Mouse (Mus musculus) bone marrow macrophage, adult 2 months (primary cell): ENCODE measurements around the gene Ldlrap1.

Experiments used
- CTCF ChIP-seq: IDR thresholded peaks from 2 replicates; pipeline ENCODE4 v1.5.1; 2012; ENCODE audit warnings: low read depth, mild to moderate bottlenecking, low read length, moderate library complexity
- POLR2A ChIP-seq: IDR thresholded peaks from 2 replicates; pipeline ENCODE4 v1.6.1; 2012; ENCODE audit warnings: mild to moderate bottlenecking, low read depth, low read length, borderline replicate concordance

GRCm38 (mm10) chr4:134767426-134768225, at the start of gene Ldlrap1:
- TF ChIP-seq POLR2A (no peak), CTCF (no peak)
